Mouse (Mus musculus): ENCODE data around the gene Bcl2l15.
A peak's percentile ranks its signal among the peaks of the same experiment; 100 is the strongest.

- TF ChIP-seq CTCF (IDR thresholded peaks at IDR 0.05; ENCODE audit: extremely low read depth, insufficient read depth, low read length) (peak; percentile 20; the same call in 1 of the 2 replicates), POLR2A (IDR thresholded peaks at IDR 0.05; ENCODE audit: extremely low read depth, insufficient read depth, low read length) (no peak)
Measured at GRCm38 (mm10) chr3:103852565-103853299, 20.3 kb downstream of the Bcl2l15 start.
